In the genomic region with DNA sequence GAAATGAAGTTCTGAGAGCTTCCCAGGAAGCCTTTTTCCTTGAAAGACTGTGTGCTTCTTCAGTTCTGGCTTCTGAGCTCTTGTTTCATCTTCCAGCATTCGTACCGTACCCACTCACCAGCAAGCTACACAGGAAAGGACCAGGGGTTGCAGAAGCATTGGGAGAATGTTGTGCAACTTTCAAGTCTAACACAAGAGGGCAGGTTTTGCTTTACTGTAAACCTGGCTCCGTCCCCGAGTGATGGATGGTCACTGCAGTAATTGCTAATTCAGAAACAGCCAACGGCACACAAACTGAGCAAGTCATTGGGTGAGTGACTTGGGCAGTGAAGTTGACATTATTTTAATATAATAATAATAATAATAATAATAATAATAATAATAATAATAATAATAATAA, we compare ENCODE assay signal across 8 mouse cellular contexts. TPM values are rescaled to one million over a fixed set of nuclear protein-coding genes. Genes with fewer than 3 reads are reported as not detected.
DNase-seq lines count a peak whose midpoint lies in the region; ATAC-seq and TF ChIP-seq lines count a peak whose summit lies in the region.
"Had no signal": no experiment of that assay in that cellular context is flagged by ENCODE, and none has a peak within 500 bp of the region (broad histone marks: within the 10 kb centered on the region; RNA-seq: fewer than 3 reads in every experiment).

No protein-coding gene starts in this region.

- no peak for TF ChIP-seq POLR2A in cortical plate, adult 2 months (IDR thresholded peaks at IDR 0.05; ENCODE audit: extremely low read depth, insufficient read depth, low read length)

- TF ChIP-seq CTCF in C2C12 (IDR thresholded peaks at IDR 0.05; ENCODE audit: control insufficient read depth, insufficient read depth, insufficient read length), result no peak
- TF ChIP-seq CTCF in cortical plate, adult 2 months (IDR thresholded peaks at IDR 0.05; ENCODE audit: extremely low read depth, insufficient read depth, low read length), result peak; percentile 67
- peak; percentile 83 for TF ChIP-seq CTCF in kidney, postnatal 0 days (IDR thresholded peaks at IDR 0.05; ENCODE audit: low read depth)
- TF ChIP-seq CTCF in lung, postnatal 0 days (IDR thresholded peaks at IDR 0.05), result peak; percentile 85

- no peak for TF ChIP-seq EP300 in lung, postnatal 0 days (IDR thresholded peaks at IDR 0.05)

- H3K4me3 ChIP-seq in C2C12 (ENCODE audit: insufficient read depth, poor library complexity, severe bottlenecking), result no peak overlapping the region
- H3K4me3 ChIP-seq in cortical plate, adult 2 months (ENCODE audit: insufficient read depth, low read length), result no peak overlapping the region
- H3K4me3 ChIP-seq in kidney, postnatal 0 days (replicated peaks; ENCODE audit: low read depth, low read length), result no peak overlapping the region
- H3K4me3 ChIP-seq in lung, postnatal 0 days (ENCODE audit: low read depth, low read length), result no peak overlapping the region
- H3K4me3 ChIP-seq: neural tube, embryonic 13.5 days had no signal

- no peak overlapping the region for H3ac ChIP-seq in C2C12 (ENCODE audit: control insufficient read depth, insufficient read length, low read depth)

- H3K36me3 ChIP-seq in C2C12 (ENCODE audit: control insufficient read depth, insufficient read depth), result no peaks in the 10 kb centered on the region
- H3K36me3 ChIP-seq in kidney, postnatal 0 days (ENCODE audit: insufficient read depth, low read length), result no peaks in the 10 kb centered on the region
- no peaks in the 10 kb centered on the region for H3K36me3 ChIP-seq in lung, postnatal 0 days (ENCODE audit: insufficient read depth, low read length)
- H3K36me3 ChIP-seq: neural tube, embryonic 13.5 days had no signal

- peaks cover 12% of the 10 kb centered on the region for H3K27me3 ChIP-seq in C2C12 (ENCODE audit: control insufficient read depth, insufficient read depth, insufficient read length)
- no peaks in the 10 kb centered on the region for H3K27me3 ChIP-seq in kidney, postnatal 0 days (ENCODE audit: insufficient read depth, low read length)
- H3K27me3 ChIP-seq in lung, postnatal 0 days (replicated peaks; ENCODE audit: insufficient read depth, low read length), result no peaks in the 10 kb centered on the region

- no peak overlapping the region for H3K4me2 ChIP-seq in kidney, postnatal 0 days (ENCODE audit: low read length)
- H3K4me2 ChIP-seq in lung, postnatal 0 days (replicated peaks; ENCODE audit: low read depth, low read length), result no peak overlapping the region
- H3K4me2 ChIP-seq: neural tube, embryonic 13.5 days had no signal

- no peaks in the 10 kb centered on the region for H3K79me2 ChIP-seq in C2C12 (ENCODE audit: control insufficient read depth, insufficient read depth)

- H3K4me1 ChIP-seq in cortical plate, adult 2 months (ENCODE audit: control insufficient read depth, insufficient read depth, low read length), result no peaks in the 10 kb centered on the region
- H3K4me1 ChIP-seq in kidney, postnatal 0 days (replicated peaks; ENCODE audit: insufficient read depth, low read length), result 0 out of 2 replicates have a peak, but pooled peaks cover 3% of the 10 kb centered on the region
- peaks cover 7% of the 10 kb centered on the region; the same call in 1 of the 2 replicates for H3K4me1 ChIP-seq in lung, postnatal 0 days (ENCODE audit: insufficient read depth, low read depth, low read length)

- no peaks in the 10 kb centered on the region for H3K9me3 ChIP-seq in kidney, postnatal 0 days (replicated peaks; ENCODE audit: low read length)
- no peaks in the 10 kb centered on the region for H3K9me3 ChIP-seq in lung, postnatal 0 days (ENCODE audit: low read length)
- H3K9me3 ChIP-seq: neural tube, embryonic 13.5 days had no signal

- H3K27ac ChIP-seq in cortical plate, adult 2 months (ENCODE audit: insufficient read depth, low read length), result no peak overlapping the region
- H3K27ac ChIP-seq in kidney, postnatal 0 days, result no peak overlapping the region
- no peak overlapping the region for H3K27ac ChIP-seq in lung, postnatal 0 days (ENCODE audit: low read length)
- H3K27ac ChIP-seq: neural tube, embryonic 13.5 days had no signal

- no peaks in the 10 kb centered on the region for H3K79me3 ChIP-seq in C2C12 (ENCODE audit: low read depth)

- WGBS in kidney, postnatal 0 days, result 4% methylated on average over 5 of the region's 5 CpGs
- 10% methylated on average over 5 of the region's 5 CpGs for WGBS in lung, postnatal 0 days

- DNase-seq in 416B (ENCODE audit: low read depth), result peak; percentile 18
- DNase-seq in heart, adult 9 months (ENCODE audit: low spot score in 2 of 2), result peak; percentile 23 to 43
- DNase-seq in kidney, postnatal 0 days (ENCODE audit: low spot score), result peak; percentile 92
- peak; percentile 82 for DNase-seq in lung, postnatal 0 days (ENCODE audit: low spot score)
- peak; percentile 77 to 78 for DNase-seq in right cerebral cortex, postnatal 10 days (ENCODE audit: low spot score in 2 of 2)

- no peak overlapping the region for H3K9ac ChIP-seq in kidney, postnatal 0 days (ENCODE audit: low read depth, low read length)
- H3K9ac ChIP-seq in lung, postnatal 0 days (replicated peaks; ENCODE audit: low read depth), result no peak overlapping the region
- H3K9ac ChIP-seq: neural tube, embryonic 13.5 days had no signal

- ATAC-seq in kidney, postnatal 0 days (replicated peaks; ENCODE audit: low FRiP score, low read depth), result no peak; the same call in 1 of the 2 replicates
- ATAC-seq in lung, postnatal 0 days, result peak; percentile 29; the same call in 1 of the 2 replicates

TF ChIP-seq in C2C12, 6 proteins besides CTCF, POLR2A, EP300 and RAD21:
- TF ChIP-seq USF1 (IDR thresholded peaks at IDR 0.05; ENCODE audit: low read depth) (no peak), FOSL1 (IDR thresholded peaks at IDR 0.05; ENCODE audit: insufficient read depth, low read length, poor library complexity, severe bottlenecking) (no peak), MYOD1 (IDR thresholded peaks at IDR 0.05; ENCODE audit: control insufficient read depth, insufficient read length, low read depth) (no peak), MYOG (IDR thresholded peaks at IDR 0.05; ENCODE audit: control insufficient read depth, extremely low read depth, insufficient read length) (no peak), CEBPB (IDR thresholded peaks at IDR 0.05; ENCODE audit: low read depth) (peak; percentile 59), MAX (IDR thresholded peaks at IDR 0.05) (no peak)

RNA-seq across cellular contexts. Expression of a gene that starts 46.3 kb away (rescaled TPM):
- 0.04 TPM for polyA plus RNA-seq in C2C12 (2012; fragmentation: generic; extraction: Trizol)
- 0.63 and 0.72 TPM in 2 replicates for polyA plus RNA-seq in cortical plate, adult 2 months (2012; rRNA removed)
- 0.37 and 0.45 TPM in 2 replicates for polyA plus RNA-seq in kidney, postnatal 0 days (2015; fragmentation: Nextera tagmentation; extraction: Ambion mirVana)
- 0.24 and 0.39 TPM in 2 replicates for polyA plus RNA-seq in lung, postnatal 0 days (2015; fragmentation: Nextera tagmentation; extraction: Ambion mirVana)

Comparison
In these comparisons a context has a peak if more than half of its experiments do, and no peak if none do; other contexts are left out.
1. DNase-seq: peak in every context shown above with its lines; median percentile 92 in kidney, postnatal 0 days; 82 in lung, postnatal 0 days; 78 in right cerebral cortex, postnatal 10 days; 33 in heart, adult 9 months; 18 in 416B.